Mouse (Mus musculus) intestine, postnatal 0 days (tissue): Measurements from ENCODE around the gene Slc7a15. TPM values are rescaled to one million over a fixed set of nuclear protein-coding genes. Genes with fewer than 3 reads are reported as not detected.

Source experiments
- ATAC-seq: fragments of 200-750 bp; cut with Nextera tagmentation; 2 replicates; pipeline ENCODE4 v1.8.0; 2017; ENCODE audit warnings: mild to moderate bottlenecking, moderate TSS enrichment, moderate library complexity
- H3K27ac ChIP-seq: fragments of 300-500 bp; sonication (generic); 2 replicates; pipeline ENCODE4 v1.5.1; 2014; ENCODE audit warnings: mild to moderate bottlenecking, low read depth, low read length, moderate library complexity
- H3K27me3 ChIP-seq: fragments of 300-500 bp; sonication (generic); replicated peaks from 2 replicates; pipeline ENCODE4 v1.6.1; 2014; ENCODE audit warnings: low read length, mixed read lengths; ENCODE audit not compliant: control insufficient read depth, insufficient read depth
- H3K36me3 ChIP-seq: fragments of 300-500 bp; sonication (generic); 2 replicates; pipeline ENCODE4 v1.6.1; 2014; ENCODE audit warnings: mild to moderate bottlenecking, moderate library complexity; ENCODE audit not compliant: control insufficient read depth, insufficient read depth
- H3K4me1 ChIP-seq: fragments of 300-500 bp; sonication (generic); replicated peaks from 2 replicates; pipeline ENCODE4 v1.6.1; 2014; ENCODE audit warnings: antibody characterized with exemption, low read length, mixed read lengths; ENCODE audit not compliant: control insufficient read depth, insufficient read depth
- H3K4me2 ChIP-seq: fragments of 300-500 bp; sonication (generic); replicated peaks from 2 replicates; pipeline ENCODE4 v1.6.1; 2014; ENCODE audit warnings: low read depth, mild to moderate bottlenecking, moderate library complexity
- H3K4me3 ChIP-seq: fragments of 300-500 bp; sonication (generic); 2 replicates; pipeline ENCODE4 v1.5.1; 2014; ENCODE audit warnings: low read depth, low read length
- H3K9ac ChIP-seq: fragments of 300-500 bp; sonication (generic); 2 replicates; pipeline ENCODE4 v1.6.1; 2014; ENCODE audit warnings: mild to moderate bottlenecking, low read depth, low read length
- H3K9me3 ChIP-seq: fragments of 300-500 bp; sonication (generic); 2 replicates; pipeline ENCODE4 v1.6.1; 2016; ENCODE audit warnings: mixed run types; ENCODE audit not compliant: control insufficient read depth
- CTCF ChIP-seq: sonication (generic); IDR thresholded peaks from 2 replicates; pipeline ENCODE4 v1.5.1; 2016; ENCODE audit warnings: low read depth, mild to moderate bottlenecking, control low read depth, antibody characterized with exemption, moderate library complexity
- WGBS: fragments of 180-500 bp; shearing (Covaris S2); extraction: QIAGEN DNeasy Blood & Tissue Kit; methylation state at CpG from one replicate; pipeline ENCODE4 v1.1.7; 2014; 5-methylcytosine and 5-hydroxymethylcytosine counted together
- polyA plus RNA-seq: library from polyadenylated mRNA; unstranded; fragments of >200 nt; fragmentation: Nextera tagmentation; extraction: Ambion mirVana; gene quantifications from 2 replicates; pipeline ENCODE4 v1.2.1, GENCODE M21; 2015

Slc7a15 gene
- polyA plus RNA-seq, 1 experiment from 2014 or later, result 5.7 TPM

DNA sequence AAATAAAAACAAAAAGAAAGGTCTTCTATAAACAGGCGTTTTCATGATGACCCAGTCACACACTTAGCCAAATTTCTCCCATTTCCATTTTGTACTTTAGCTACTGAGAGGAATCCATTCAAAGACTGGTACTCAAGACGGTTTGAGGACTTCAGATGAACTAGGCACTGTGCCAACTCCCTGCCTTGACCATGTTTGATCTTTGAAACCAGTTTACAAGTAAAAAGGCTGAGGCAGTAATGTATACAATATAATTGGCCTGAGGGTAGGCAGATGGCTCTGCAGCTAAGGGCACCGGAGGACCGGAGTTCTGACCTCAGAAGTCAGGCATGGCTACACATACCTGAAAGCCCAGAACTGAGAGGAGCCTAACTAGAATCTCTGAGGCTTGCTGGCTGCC lies 109.8 kb downstream of the Slc7a15 start:
- no peaks in the 10 kb centered on the region for H3K27me3 ChIP-seq
- H3K4me3 ChIP-seq, result no peak overlapping the region
- no peaks in the 10 kb centered on the region for H3K36me3 ChIP-seq
- WGBS, result 36% methylated on average over 4 of the region's 4 CpGs
- no peak overlapping the region for H3K27ac ChIP-seq
- TF ChIP-seq CTCF, result no peak
- H3K4me1 ChIP-seq, result 0 out of 2 replicates have a peak, but pooled peaks cover 3% of the 10 kb centered on the region
- ATAC-seq, result no peak
- H3K9ac ChIP-seq, result no peak overlapping the region
- no peaks in the 10 kb centered on the region for H3K9me3 ChIP-seq
- no peak overlapping the region for H3K4me2 ChIP-seq

DNA sequence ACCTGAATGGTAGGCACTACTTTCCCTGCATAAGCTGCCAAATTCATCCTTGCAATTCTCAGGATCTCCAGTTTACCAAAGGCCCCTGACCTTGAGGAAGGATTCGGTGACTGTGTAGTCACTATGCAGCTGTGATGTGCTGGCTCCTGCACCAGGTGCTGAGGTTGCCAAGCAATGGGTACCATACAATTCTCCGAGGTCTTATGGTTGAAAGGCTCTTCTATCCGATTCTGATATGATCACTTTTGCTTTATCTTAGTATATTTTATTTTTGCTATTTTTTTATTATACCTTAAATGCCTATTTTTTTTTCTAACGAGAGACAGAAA lies 110.2 kb downstream of the Slc7a15 start:
- Histone ChIP-seq H3K9me3 (no peaks in the 10 kb centered on the region), H3K4me3 (no peak overlapping the region), H3K27me3 (no peaks in the 10 kb centered on the region), H3K9ac (no peak overlapping the region), H3K27ac (no peak overlapping the region), H3K4me2 (no peak overlapping the region), H3K36me3 (no peaks in the 10 kb centered on the region), H3K4me1 (0 out of 2 replicates have a peak, but pooled peaks cover 3% of the 10 kb centered on the region)
- 76% methylated on average over 4 of the region's 4 CpGs for WGBS
- ATAC-seq, result peak; percentile 19; the same call in 1 of the 2 replicates
- no peak for TF ChIP-seq CTCF

DNA sequence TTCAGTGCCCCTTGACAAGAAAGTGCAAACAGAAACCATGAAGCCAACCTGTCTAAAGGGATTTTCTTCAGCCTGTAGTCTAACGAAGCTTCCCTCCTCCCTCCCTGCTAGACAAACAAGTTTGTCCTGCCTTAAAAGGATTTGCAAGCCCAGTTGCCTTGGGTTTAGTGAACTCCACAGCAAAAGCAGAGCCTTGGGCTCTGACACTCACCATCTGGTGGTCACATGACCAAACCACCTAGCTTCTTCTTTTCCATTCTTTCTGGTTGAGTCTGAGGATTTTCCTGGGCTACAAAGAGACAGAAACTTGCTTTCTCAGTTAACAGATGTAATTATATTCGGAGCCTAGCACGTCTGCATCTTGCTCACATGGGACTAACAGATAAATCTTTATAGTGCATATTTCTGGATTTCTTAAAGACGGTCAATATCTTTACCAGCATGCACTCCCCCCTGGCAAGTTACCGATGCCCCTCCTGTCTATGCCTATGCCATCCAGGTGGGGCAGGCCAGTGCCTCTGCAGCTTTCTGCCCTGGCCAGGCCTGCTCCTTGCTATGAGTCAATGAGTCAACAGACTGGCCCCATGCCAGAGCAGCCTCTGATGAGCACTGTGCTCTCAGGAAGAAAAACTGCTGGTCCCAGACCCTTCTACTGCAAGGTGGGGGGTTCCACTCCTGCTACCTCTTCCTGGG lies 110.8 kb downstream of the Slc7a15 start:
- Histone ChIP-seq H3K4me3 (no peak overlapping the region), H3K4me2 (no peak overlapping the region), H3K27ac (no peak overlapping the region), H3K9ac (no peak overlapping the region), H3K9me3 (no peaks in the 10 kb centered on the region), H3K27me3 (no peaks in the 10 kb centered on the region), H3K4me1 (0 out of 2 replicates have a peak, but pooled peaks cover 3% of the 10 kb centered on the region), H3K36me3 (no peaks in the 10 kb centered on the region)
- peak; percentile 30; the same call in 1 of the 2 replicates for TF ChIP-seq CTCF
- ATAC-seq, result peak; percentile 80
- 53% methylated on average over 5 of the region's 5 CpGs for WGBS

DNA sequence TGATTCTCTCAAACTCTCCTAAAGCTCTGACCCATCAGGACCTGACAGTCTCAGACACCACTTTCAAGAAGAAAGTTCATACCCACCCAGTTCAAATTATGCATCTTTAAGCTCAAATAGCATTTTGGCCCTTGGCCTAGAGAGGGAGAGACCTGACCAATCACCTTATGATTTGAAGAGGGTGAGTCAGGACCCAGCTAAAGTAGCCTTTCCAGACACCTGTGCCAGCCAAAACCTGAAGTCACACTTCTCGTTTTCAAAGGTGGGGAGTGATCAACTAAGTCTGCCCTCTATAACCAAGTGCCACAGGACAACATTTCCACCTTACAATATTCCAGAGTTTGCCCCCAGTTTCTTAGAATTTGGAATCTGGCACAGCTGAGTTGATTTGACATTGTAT lies 111.6 kb downstream of the Slc7a15 start:
- ATAC-seq, result no peak

DNA sequence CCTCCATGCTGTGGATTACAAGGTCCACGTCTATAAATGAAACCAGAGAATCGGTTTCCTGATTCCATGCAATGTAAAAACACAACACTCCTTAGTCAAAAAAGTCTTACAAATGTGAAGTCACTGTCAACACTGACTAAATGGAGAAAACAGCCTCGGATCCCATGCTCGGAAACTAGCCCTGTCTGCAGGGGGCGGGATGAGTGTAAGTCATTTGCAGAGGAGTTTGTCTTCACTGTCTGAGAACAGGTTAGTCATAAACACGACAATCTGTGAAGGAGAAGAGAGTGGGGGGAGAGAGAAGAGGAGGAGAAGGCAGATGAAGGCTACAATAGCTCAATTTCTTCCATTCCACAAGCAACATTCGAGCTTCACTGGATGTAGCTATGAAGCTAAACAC lies 113.6 kb downstream of the Slc7a15 start:
- Histone ChIP-seq H3K4me2 (no peak overlapping the region), H3K27me3 (no peaks in the 10 kb centered on the region), H3K9me3 (no peaks in the 10 kb centered on the region), H3K9ac (no peak overlapping the region), H3K36me3 (no peaks in the 10 kb centered on the region), H3K4me1 (no peaks in the 10 kb centered on the region), H3K4me3 (no peak overlapping the region), H3K27ac (no peak overlapping the region)
- WGBS, result 76% methylated on average over 7 of the region's 7 CpGs
- TF ChIP-seq CTCF, result no peak
- ATAC-seq, result no peak

More for the DNA sequence above, 111.6 kb downstream of the Slc7a15 start:
- H3K4me3 ChIP-seq, result no peak overlapping the region
- H3K27me3 ChIP-seq, result no peaks in the 10 kb centered on the region
- H3K27ac ChIP-seq, result no peak overlapping the region
- no peaks in the 10 kb centered on the region for H3K4me1 ChIP-seq
- no peak overlapping the region for H3K4me2 ChIP-seq
- no peaks in the 10 kb centered on the region for H3K36me3 ChIP-seq
- H3K9me3 ChIP-seq, result no peaks in the 10 kb centered on the region
- 83% methylated on average over 1 of the region's 1 CpGs for whole genome bisulfite sequencing
- no peak for TF ChIP-seq CTCF
- no peak overlapping the region for H3K9ac ChIP-seq

DNA sequence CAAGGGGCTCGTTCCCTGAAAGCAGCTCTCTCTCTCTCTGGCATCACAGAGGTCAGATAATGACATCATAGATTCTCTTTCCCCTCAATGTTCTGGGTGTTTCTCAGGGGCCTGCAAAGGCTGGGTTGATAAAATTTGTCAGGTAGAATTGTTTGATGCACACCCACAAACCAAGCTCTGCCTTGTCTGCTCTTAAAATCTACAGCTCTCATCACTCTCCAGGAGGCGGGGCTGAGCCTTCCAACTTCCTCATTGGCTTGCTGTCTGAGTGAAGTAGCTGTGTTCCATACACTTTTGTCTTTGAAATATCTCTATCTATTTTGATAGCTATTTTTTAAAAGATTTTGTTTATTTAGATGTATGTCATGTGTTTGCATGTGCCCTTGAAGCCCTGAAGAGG lies 116.7 kb downstream of the Slc7a15 start:
- H3K27me3 ChIP-seq, result no peaks in the 10 kb centered on the region
- H3K4me1 ChIP-seq, result no peaks in the 10 kb centered on the region
- TF ChIP-seq CTCF, result no peak
- no peak overlapping the region for H3K4me2 ChIP-seq
- no peaks in the 10 kb centered on the region for H3K9me3 ChIP-seq
- H3K36me3 ChIP-seq, result no peaks in the 10 kb centered on the region
- H3K27ac ChIP-seq, result no peak overlapping the region
- no peak overlapping the region for H3K4me3 ChIP-seq
- 71% methylated on average over 2 of the region's 2 CpGs for WGBS
- H3K9ac ChIP-seq, result no peak overlapping the region
- no peak for ATAC-seq

Other genes with a start within 250 kb of the Slc7a15 start
- 28.8 and 29.7 TPM in 2 replicates for gene Rhob, start 99.1 kb downstream of the Slc7a15 start, polyA plus RNA-seq
- 22.7 and 23.6 TPM in 2 replicates for gene Pum2, start 75.1 kb upstream of the Slc7a15 start, polyA plus RNA-seq
- gene Sdc1, start 172.3 kb upstream of the Slc7a15 start, polyA plus RNA-seq, result 43.4 and 46.4 TPM in 2 replicates